Mouse (Mus musculus) brain, embryonic 14.5 days (tissue): ENCODE results near the gene Zbtb9.

Experiments used
- CTCF ChIP-seq: fragments of 200-500 bp; IDR thresholded peaks from 2 replicates; pipeline ENCODE4 v1.5.1; 2012; ENCODE audit warnings: inconsistent platforms, mild to moderate bottlenecking, moderate library complexity, borderline replicate concordance; ENCODE audit not compliant: insufficient read depth, insufficient read length; ENCODE audit errors: extremely low read depth
- POLR2A ChIP-seq: fragments of 200-500 bp; IDR thresholded peaks from 2 replicates; pipeline ENCODE4 v1.6.1; 2012; ENCODE audit warnings: mild to moderate bottlenecking, inconsistent platforms, borderline replicate concordance; ENCODE audit not compliant: poor library complexity, insufficient read depth, insufficient read length, severe bottlenecking; ENCODE audit errors: extremely low read depth

DNA sequence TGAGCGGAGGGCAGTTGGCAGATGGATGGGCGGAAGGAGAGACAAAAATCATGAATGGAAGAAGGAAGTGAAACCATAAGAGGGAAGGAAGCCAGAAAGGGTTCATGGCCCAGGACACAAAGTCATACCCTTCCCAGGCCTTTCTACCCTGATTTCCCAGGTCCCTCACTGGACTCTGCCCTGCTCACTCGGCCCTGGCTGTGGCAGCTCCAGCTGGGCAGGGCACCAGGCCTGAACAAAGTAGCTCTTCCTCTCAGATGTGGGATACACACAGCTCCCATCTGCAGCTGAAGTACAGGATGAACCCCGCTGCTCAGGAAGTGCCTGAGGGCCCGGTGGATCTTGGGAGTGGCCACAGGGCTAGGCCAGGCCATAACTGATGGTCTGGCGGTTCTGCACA is 69.9 kb downstream of the Zbtb9 start:
- no peak for TF ChIP-seq POLR2A
- TF ChIP-seq CTCF = no peak
